Mouse (Mus musculus) heart, adult 9 months (tissue): Measurements from ENCODE around the gene Slc26a1.
"Not testable (repeated sequence)": the region's sequence is repeated elsewhere in the genome, so short reads cannot be mapped to it uniquely, and the experiment has no call there.

Experiments used
- DNase-seq, 2 experiments: peaks; one replicate each; pipeline ENCODE4 v3.0.0; 2022; ENCODE audit warnings: low spot score in 2 of 2

Slc26a1 gene

DNA sequence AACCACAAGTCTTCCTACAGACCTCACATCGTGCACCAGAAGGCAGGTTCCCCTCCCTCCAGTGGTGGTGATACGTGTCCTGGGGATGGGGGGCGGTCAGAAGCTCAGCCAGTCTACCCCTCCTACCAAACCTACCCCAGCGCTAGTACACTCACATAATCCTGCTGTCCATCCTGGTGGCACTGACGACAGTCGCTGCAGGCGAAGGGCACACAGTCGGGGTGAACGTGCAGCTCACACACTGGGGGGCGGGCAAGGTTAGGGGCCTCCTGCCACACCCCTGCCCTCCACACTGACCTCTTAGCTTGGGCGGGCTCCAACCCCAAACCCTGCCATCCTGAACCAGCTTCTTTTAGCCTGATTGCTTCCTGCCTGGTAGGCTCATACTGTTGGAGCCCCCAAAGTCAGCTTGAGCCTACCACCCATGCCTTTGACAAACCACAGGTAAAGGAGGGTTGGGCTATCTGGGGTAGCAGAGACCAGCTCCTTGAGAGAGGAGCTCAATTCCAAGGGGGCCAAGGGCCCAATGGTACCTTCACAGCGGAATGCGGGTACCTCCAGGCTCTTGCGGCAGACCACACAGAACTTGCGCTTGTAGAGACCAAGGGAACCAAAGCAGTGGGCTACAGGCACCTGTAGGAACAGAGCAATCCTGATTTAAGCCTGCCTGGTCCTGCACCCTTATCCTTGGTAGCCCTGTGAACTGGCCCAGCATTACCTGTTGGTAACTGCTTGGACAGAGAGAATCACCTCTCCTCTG is 19.3 kb downstream of the Slc26a1 start:
- no peak for DNase-seq

GRCm38 (mm10) chr5:108655381-108655780 is 20.0 kb downstream of the Slc26a1 start:
- DNase-seq: no peak

DNA sequence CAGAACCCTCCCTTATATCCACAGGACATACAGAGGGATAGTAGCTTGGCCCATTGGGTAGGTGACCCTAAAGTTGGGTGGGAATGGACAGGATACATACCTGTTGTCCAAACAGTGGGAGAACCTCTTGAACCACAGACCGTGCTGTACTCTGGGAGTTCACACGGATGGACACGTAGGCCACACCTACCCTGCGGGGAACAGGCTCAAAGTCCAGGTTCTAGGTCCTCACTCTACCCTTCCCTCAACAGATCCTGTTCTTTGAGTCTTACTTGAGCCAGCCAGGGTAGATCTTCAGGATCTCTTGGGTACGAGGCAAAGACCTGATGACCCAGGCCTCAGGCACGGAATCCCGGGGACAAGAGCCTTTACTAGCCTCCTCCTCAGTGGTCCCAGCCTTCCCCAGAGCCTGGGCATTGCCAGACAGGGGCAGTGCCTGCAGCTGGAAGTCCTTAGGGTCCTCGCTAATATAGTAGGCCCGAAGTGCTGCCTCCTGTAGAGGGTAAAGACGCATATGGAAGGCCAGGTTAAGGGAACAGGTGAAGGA is 20.9 kb downstream of the Slc26a1 start:
- no peak for DNase-seq

GRCm38 (mm10) chr5:108653341-108653740 is 22.0 kb downstream of the Slc26a1 start:
- no peak for DNase-seq

DNA sequence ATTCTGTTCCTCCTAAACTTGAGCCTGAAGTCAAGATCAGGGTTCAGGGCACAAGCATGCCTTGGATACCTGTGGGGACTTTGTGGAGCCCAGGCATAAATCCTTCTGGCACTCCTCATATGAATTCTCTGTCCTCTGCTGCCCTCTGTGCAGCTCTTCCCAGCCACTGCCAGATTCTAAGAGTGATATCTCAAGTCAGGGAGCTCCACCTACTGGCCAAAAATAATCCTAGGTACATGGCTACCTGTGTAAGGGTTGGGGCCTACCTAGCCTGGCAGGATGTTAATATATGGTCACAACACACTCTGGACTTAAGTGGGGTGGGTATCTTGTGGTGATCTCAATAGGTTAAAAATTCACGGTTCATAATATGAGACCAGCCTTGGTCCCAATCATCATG is 23.5 kb downstream of the Slc26a1 start:
- DNase-seq: peak in 1 of 2 experiments; percentile 39

GRCm38 (mm10) chr5:108651136-108651720 is 24.1 kb downstream of the Slc26a1 start:
- no peak for DNase-seq

- DNase-seq: no peak
Measured at GRCm38 (mm10) chr5:108650341-108650740, 25.0 kb downstream of the Slc26a1 start.

DNA sequence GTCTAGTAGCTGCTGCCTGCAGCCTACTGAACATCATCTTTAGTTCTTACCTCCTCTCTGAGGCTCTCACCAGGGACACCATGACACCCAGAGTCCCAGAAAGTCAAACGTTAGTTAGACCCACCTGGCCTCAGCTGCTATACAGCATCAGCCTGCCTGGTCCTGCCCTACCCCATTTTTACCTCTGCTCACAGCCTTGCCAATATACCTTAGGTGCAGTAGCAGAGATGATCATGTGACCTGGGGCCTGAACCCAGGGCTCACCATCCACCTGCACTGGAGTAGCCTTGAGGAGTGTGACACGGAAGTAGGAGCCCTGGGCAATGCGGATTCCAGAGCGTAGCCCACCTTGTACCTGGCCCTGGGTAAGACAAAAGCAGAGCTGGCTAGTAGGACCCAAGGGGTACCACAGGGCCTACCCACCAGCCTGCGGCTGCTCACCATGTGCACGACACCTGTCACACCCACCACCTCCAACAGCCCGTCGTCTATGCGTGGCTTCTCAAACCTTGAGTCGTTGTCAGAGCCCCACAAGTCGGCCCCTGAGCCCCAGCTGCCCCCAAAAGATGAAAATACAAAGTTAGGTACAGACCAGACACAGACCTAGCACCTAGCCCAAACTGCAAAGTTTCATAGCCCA is 26.3 kb downstream of the Slc26a1 start:
- DNase-seq: no peak

DNA sequence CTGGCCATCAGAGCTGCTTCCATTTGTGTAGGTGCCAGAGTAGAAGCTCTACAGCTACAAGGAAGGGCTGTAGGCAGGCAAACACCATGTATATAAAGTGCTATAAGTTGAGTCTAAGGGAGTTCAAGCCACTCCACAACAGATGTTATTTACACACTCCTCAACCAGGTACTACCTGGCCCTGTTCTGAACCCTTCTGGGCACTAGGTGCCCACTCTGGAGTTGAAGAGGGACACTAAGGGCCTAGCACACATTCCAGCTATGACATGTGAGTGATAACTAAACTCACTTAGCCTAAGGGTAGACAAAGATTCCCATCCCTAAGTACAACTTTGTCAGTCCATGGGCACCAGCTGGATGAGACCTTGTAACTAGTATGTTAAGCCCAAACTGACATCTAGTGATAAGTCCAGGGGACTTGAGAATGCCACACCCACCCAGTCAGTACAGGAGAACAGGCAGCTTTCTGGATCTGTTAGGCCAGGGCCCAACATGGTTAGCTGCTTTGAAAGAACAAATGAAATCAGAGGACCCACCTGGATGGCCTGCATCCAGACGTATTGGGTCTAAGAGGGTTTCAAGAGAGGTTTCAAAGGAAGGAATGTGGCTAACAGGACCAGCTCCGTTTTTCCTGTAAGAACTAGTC is 27.4 kb downstream of the Slc26a1 start:
- DNase-seq: no peak

DNA sequence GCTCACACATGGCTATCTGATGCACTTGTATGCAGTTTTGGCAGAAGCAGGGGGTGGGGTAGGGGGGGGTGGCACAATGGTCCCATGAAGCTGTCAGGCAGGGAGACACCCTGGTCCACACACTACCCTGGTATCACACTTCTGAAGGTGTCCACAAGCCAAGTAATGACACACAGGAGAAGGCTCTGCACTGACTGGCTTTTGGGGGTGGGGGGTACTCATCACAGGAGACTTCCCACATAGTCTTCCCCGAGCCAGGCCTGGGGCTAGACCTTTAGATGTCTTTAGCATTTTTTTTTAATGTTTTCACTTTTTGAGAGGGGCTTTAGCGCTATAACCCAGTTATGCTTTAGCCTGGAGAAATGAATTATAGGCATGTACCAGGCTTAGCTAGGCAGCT is 28.1 kb downstream of the Slc26a1 start:
- DNase-seq: no peak

DNA sequence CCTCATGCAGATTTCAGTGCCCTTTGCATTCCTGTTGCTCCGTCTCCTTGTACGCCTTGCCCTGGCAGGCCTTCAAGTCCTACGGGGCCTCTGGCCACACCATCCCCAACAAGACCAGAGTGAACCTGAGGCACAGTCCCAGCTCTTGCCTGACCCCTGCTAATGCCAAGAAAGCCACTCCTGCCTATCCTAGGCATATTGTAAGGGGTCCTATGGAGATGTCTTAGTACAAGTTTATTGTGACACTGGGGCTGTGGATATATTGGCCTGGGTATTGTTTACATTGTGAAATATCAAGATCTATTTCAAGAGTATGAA is 29.1 kb downstream of the Slc26a1 start:
- no peak for DNase-seq

- DNase-seq: no peak
Measured at GRCm38 (mm10) chr5:108645651-108646342, 29.6 kb downstream of the Slc26a1 start.

GRCm38 (mm10) chr5:108643674-108644073 is 31.7 kb downstream of the Slc26a1 start:
- DNase-seq: no peak

DNA sequence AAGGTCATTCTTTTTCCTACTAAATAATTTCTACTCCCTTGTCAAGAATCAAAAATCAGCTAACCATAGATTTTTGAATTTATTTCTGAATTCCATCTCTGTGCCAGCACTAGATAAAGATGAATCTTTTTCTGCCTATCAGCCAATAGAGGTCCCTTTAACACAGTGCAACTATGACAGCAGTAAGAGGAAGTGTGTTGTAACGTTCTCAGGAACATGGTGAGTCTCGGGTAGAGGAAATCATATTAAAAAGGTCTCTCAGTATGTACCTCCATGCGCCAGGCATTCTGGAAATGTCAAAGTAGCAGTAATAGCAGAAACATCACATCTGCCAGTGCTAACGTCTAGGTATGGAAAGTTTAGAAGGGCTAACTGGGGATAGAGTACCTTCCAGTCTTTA is 39.2 kb downstream of the Slc26a1 start:
- DNase-seq: no peak

DNA sequence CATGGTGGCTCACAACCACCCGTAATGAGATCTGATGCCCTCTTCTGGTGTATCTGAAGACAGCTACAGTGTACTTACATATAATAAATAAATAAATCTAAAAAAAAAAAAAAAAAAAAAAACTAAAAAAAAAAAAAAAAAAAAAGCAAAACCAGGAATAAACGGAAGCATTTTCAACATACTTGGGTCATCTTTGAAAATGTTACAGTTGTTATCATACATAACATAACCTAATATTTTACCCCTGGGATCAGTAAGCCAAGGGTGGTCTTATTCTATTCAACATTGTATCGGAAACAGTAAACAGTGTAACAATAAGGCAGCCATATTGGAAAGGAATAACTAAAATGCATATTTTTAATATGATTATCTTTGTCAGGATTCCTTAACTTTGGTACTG is 41.3 kb downstream of the Slc26a1 start:
- DNase-seq: not testable (repeated sequence)

GRCm38 (mm10) chr5:108633676-108634075 is 41.7 kb downstream of the Slc26a1 start:
- DNase-seq: no peak

GRCm38 (mm10) chr5:108629634-108630483 is 45.5 kb downstream of the Slc26a1 start, which contains the start of the genes Gak and Tmem175:
Gak (minus strand) TSS chr5:108629755.
Tmem175 (plus strand) TSS chr5:108629770.
- DNase-seq: peak; percentile 91 to 93

DNA sequence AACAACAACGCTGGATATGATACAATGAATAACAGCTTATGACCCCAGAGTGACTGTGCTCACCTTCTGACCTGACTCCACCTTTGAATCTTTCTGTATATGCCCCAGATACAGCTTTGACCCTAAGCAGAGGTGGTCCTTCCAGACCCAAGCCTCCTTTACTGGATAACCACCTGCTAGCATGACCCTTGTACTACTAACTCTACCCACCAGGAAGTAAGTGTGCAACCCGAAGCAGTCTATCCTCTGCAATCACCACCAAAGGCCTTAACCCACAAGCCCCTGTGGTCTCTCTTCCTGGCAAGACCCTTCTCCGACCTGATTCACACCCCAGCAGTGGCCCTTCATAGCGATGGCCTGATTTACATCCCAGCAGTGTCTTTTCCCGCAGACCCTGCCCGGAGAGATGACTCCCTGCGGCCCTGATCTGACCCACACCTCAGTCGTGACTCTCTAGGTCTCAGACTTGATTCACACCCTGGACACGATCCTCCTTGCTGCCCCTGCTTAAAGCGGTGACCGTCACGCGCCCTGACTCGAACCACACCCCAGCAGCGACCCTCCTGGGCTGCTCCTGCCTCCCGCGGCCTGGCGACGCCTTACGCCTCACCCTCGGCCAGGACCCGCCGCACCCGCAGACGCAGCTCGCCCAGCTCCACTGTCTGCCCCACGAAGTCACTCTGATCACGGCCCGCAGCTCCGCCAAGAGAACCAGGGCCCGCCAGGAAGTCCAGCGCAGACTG is 46.3 kb downstream of the Slc26a1 start:
- DNase-seq: peak in 1 of 2 experiments; percentile 5

DNA sequence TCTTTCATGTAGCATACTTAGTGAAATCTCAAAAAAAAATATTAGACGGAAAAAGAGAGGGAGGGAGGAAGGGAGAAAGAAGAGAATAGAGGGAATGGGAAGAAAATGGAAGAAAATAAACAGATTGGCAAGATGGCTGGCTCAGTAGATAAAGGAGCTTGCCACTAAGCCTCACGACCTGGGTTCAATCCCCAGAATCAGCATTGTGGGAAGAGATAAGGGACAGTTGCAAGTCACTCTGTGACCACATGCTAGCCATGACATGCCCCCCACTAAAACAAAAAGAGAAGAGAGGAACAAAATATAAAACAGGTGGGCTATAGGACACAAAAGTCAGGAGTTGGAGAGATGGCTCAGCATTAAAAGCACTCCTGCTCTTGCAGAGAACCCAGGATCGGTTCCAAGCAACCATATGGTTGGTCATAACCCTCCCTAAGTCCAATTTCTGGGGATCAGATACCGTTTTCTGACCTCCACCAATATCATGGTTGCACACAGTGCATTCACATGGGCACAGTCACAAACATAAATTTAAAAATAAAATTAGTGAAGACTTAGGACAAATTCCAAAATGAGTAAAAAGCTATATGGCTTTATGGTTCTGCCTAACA is 49.2 kb downstream of the Slc26a1 start:
- no peak for DNase-seq

GRCm38 (mm10) chr5:108621870-108622269 is 53.5 kb downstream of the Slc26a1 start:
- peak; percentile 6 to 19 for DNase-seq
